Mouse (Mus musculus) 3134 (cell line): ENCODE results near the gene Fam222b.
A peak's percentile ranks its signal among the peaks of the same experiment; 100 is the strongest.
"Not testable (repeated sequence)": the region's sequence is repeated elsewhere in the genome, so short reads cannot be mapped to it uniquely, and the experiment has no call there.

ENCODE experiments used
- DNase-seq: peaks from one replicate; pipeline ENCODE4 v3.0.0-alpha.2; 2011; ENCODE audit warnings: low spot score; ENCODE audit not compliant: insufficient read length; ENCODE audit errors: extremely low read depth

Fam222b gene

GRCm38 (mm10) chr11:78177903-78178858 lies 83.7 kb downstream of the Fam222b start:
- peak; percentile 90 for DNase-seq

DNA sequence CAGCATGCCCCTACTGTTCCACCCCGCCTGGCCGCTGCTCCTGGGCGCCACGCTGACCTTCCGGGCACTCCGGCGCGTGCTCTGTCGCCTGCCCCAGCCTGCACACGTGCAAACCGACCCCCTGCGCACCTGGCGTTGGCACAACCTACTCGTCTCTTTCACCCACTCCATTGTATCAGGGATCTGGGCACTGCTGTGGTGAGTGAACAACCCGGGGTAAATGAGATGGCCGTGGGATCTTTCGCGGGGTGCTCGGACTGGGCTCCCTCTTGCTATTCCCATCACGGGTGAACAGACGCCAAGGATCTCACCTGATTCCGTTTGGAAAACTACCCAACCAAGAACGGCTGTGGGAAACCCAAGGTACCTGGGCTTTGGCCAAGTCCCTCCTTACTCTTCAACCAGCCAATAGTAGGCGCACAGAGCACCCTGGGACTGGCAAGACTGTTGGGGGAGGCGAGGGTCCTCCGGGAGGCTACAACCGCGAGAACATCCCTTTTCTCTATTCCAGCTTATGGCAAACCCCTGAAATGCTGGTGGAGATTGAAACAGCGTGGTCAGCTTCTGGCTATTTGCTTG lies 84.5 kb downstream of the Fam222b start:
- DNase-seq: peak; percentile 84

DNA sequence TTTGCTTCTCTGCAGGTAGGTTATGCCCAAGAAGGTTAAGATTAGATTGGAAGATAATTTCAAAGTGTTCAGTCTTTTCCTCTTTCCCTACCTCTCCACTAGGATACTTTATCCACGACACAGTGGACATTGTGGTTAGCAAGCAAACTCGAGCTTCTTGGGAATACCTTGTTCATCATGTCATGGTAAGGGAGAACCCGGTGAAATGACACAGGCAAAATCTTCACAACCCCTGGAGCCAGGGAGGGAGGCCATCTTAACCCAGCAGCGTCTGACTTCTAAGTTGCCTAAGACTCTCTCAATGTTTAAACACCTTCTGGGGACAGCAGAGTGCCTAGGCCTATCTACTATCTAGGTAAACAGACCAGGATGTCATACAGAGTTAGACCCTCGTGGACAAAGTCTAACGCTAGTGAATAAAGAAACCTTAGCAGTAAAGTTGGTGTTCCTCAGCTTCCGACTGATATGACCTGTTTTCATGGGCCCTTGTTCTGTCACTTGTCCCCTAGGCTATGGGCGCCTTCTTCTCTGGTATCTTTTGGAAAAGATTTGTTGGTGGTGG lies 85.1 kb downstream of the Fam222b start:
- DNase-seq: no peak

DNA sequence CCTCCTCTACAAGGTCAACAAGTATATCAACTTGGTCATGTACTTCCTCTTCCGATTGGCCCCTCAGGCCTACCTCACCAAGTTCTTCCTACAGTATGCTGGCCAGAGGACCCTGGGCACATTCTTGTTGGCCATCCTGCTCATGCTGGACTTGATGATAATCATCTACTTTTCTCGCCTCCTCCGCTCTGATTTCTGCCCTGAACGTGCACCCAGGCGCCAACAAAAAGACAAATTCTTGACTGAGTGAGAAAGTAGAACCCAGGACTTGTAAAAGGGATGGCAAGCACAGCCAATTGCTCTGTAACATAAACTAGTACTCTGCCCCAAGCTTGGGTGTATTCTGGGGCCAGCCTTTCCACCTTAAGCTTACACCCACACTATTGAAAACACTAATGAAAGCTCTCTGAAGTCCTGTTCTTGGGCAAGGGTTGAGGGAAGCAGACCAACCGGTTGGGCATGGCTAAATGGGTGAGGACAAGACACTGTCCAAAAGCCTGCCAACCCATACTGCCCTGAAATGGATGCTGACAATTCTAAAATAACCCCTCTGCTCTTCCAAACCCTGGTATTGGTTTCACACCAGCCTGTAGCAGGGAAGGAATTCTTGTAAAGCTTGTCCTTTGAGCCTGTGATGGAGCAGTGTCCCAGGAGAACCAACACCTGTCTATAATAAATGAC lies 85.8 kb downstream of the Fam222b start:
- DNase-seq: no peak

DNA sequence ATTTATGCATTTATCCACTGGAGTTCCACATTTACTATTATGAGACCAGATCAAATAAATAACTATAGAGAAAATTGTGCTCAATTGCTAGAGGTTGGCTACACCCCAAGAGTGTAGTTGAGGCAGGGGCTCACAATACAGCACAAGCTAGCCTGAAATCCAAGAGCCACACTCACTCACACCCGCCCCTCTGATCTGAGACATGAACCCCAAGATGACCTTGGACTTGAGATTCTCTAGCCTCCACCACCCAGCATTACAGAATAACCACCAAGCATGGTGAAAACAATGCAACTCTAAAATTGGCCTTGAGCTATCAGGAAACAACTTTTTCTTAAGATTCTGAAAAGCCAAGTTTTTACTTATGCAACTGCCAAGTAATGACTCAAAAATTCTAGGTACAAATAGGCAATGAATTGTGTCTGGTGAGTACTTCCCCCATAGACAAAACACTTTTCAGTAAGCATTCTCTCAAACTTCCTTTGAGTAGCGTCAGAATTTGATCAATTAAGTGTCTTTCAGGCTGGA lies 87.4 kb downstream of the Fam222b start:
- no peak for DNase-seq

DNA sequence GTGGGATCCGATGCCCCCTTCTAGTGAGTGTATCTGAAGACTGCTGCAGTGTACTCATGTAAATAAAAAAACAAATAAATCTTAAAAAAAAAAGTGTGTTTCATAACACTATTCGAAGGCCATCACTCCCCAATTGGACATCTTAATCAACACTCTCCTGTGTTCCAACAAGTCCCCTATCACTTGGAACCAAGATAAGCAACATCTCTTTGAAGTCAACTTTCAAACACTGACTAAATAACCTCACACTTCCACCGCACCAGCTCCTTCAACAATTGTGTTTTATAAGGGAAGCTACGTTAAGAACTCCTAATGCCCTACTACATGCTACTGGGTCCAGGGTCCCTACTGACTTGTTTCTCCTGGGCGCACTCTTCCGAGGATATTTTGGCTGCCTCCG lies 88.0 kb downstream of the Fam222b start:
- no peak for DNase-seq

GRCm38 (mm10) chr11:78182961-78183844 lies 88.7 kb downstream of the Fam222b start, which contains the start of gene Rpl23a:
Gene Rpl23a, minus strand, starts transcription at chr11:78183584.
- peak; percentile 87 for DNase-seq

- DNase-seq: no peak
Measured at GRCm38 (mm10) chr11:78183884-78184514, 89.5 kb downstream of the Fam222b start.

- not testable (repeated sequence) for DNase-seq
Measured at GRCm38 (mm10) chr11:78184702-78185101, 90.2 kb downstream of the Fam222b start.

DNA sequence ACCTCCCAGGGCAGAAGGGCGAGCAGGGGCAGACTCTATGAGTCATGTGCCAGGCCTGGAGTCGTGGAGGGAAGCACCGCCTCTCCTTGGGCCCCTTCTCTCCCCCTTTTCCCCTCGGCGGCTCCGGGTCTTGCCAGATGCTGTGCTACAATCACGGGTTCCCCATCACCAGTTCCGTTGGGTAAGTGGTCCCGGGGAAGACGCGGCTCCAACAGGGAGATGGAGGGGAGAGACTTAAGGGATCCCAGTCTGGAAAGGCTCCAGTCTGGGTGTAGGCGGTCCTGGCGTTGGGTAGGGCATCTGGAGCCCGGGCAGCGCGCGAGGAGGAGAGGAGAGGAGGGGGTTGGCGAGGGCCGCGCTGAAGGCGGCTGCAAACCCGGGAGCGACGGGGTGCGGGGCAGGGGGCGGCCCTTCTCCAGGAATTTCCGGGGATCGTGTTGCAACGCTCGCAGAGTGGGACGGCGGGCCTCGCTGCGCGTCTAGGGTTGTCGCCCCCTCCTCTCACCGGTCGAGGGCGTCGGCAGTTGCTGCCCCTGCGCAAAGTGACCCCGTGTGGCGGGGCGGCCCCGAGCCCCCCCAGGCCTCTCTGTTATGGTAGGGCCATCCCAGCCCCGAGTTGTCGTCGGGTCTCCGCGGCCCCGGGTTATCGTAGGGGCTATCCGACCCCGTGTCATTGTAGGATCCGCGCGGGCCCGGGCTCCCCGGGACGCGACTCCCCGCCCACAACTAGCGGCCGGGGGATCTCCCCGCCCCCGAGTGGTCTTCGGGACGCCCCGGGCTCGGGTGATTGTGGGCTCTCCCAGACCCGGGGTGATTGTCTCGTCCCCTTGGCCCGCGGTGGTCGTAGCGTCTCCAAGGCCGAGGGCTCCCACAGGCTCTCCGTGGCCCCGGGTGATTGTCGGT lies 94.1 kb downstream of the Fam222b start, which contains the start of gene Rab34:
TSS of gene Rab34 (plus strand) at position 100 of the 903 bp plus-strand sequence.
- DNase-seq: peak; percentile 88

GRCm38 (mm10) chr11:78189234-78190040 lies 95.0 kb downstream of the Fam222b start:
- peak; percentile 82 for DNase-seq

DNA sequence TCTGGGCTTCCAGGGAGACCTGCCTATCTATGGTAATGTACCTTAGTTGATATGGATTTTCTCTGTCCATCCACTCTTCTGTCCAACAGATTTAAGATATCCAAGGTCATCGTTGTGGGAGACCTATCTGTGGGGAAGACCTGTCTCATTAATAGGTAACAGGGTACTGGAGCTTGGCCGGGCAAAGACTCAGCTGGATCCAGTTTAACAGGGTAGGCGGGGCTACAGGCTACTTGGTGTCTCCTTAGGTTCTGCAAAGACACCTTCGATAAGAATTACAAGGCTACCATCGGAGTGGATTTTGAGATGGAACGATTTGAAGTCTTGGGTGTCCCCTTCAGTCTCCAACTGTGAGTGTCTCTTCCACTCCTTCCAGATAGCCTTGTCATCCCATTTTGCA lies 95.6 kb downstream of the Fam222b start:
- DNase-seq: no peak

- DNase-seq: no peak
Measured at GRCm38 (mm10) chr11:78193113-78193512, 98.7 kb downstream of the Fam222b start, which contains the start of gene Proca1. Gene Proca1, plus strand, starts transcription at chr11:78193392.

DNA sequence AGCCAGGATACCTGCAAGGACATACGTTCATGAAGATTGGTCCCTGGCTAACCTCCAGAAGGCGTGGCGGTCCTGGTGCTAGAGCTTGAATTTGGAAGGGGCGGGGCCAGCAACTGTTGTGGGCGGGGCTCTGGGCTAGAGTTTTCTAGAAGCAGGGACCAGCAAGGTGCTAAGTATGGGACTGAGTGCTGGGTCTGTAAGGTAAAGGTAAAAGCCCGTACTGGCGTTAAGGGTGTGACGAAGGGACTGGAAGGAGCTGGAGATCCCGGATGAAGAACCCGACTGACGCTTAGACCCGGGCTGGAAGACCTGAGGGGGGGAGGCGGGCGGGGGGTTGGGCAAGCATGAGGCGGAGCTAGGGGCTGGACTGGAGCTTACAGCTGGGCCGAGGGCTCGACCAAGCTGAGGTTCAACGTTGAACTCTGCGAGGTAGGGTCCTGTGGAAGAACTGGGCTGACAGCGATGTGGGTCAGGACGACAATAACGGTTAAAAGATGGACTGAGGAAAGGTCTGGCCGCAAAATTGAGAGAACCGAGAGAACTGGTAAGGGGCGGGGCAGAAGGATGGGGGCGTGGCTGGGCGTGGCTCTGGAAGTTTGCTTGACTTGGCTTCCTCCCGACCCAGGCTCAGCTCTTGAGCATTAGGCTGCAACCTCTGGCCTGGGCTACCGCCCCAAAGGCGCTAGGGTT lies 100.1 kb downstream of the Fam222b start:
- no peak for DNase-seq

DNA sequence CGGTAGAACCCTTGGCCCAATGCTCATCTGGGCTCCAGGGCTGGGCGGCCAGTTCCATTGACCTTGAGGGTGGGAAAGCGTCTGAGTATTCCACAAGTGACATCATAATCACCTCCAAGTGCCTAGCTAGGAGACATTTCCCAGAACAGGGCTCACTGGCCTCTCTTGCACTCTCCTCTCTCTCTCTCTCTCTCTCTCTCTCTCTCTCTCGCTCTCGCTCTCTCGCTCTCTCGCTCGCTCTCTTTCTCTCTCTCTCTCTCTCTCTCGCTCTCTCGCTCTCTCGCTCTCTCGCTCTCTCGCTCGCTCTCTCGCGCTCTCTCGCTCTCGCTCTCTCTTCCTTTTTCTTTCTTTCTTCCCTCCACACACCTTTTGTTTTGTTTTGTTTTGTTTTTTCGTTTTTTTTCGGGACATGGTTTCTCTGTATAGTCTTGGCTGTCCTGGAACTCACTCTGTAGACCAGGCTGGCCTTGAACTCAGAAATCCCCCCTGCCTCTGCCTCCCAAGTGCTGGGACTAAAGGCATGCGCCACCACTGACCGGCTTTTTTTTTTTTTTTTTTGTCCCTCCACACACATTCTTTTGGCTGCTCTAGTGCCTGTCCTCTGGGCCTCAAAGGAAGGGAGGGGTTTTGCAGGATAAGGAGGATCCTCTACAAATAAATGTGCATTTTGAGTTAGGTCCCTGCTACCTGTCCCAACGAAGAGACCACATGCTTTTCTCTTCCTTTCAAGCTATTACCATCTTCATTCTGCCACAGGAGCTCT lies 100.8 kb downstream of the Fam222b start:
- DNase-seq: no peak

DNA sequence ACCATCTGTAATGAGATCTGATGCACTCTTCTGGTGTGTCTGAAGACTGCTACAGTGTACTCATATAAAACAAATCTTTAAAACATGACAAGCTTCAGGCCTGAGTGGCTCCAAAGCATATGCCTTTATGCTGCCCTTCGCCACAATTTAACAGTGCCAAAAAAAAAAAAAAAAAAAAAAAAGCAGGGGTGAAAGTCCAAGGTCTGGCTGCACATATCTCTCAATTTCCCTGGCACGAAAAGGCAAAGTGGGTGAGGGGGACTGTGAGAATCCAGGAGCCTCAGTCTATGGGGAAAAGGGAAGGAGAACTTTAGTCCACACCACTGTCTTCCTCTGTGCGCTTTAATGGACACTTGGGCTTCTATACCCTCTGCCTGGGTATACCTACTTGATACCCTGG lies 107.9 kb downstream of the Fam222b start:
- DNase-seq: no peak
